Mouse (Mus musculus): Measurements from ENCODE around the gene Usp27x. TPM values are rescaled to one million over a fixed set of nuclear protein-coding genes. Genes with fewer than 3 reads are reported as not detected.

The Usp27x gene
- polyA plus RNA-seq (2012; rRNA removed), result 8.4 and 8.9 TPM in 2 replicates

GRCm38 (mm10) chrX:7375716-7376480 is at the start of gene Usp27x:
TSS of gene Usp27x (minus strand) at chrX:7375830.

Other genes with a start within 250 kb of the Usp27x start
- gene Clcn5, start 56.5 kb downstream of the Usp27x start, polyA plus RNA-seq (2012; rRNA removed), result 9.4 and 10.8 TPM in 2 replicates
- 0.03 and 0.13 TPM in 2 replicates for gene Foxp3, start 197.8 kb upstream of the Usp27x start, polyA plus RNA-seq (2012; rRNA removed)
- gene Ppp1r3f, start 198.5 kb upstream of the Usp27x start, polyA plus RNA-seq (2012; rRNA removed), result 10.0 and 10.6 TPM in 2 replicates
- 30.5 and 31.7 TPM in 2 replicates for gene Ccdc22, start 229.7 kb upstream of the Usp27x start, polyA plus RNA-seq (2012; rRNA removed)
- gene Cacna1f, start 231.3 kb upstream of the Usp27x start, polyA plus RNA-seq (2012; rRNA removed), result 0.22 and 0.35 TPM in 2 replicates

All from central nervous system, embryonic 18 days (tissue).